Mouse (Mus musculus) CD4-positive naive resting alpha-beta T cell, adult 76 days (primary cell): ENCODE results near the gene Kctd3. TPM values are rescaled to one million over a fixed set of nuclear protein-coding genes. Genes with fewer than 3 reads are reported as not detected.

ENCODE experiments used
- total RNA-seq: library from RNA; stranded (reverse); gene quantifications from one replicate; pipeline ENCODE4 v1.2.4, GENCODE M21; 2023

Kctd3 gene
- 35.0 TPM for total RNA-seq

GRCm38 (mm10) chr1:189007239-189007979 is at the start of gene Kctd3:
Gene Kctd3, minus strand, starts transcription at chr1:189007841.

